Mouse (Mus musculus): ENCODE results near the gene Arpc2. TPM values are rescaled to one million over a fixed set of nuclear protein-coding genes. Genes with fewer than 3 reads are reported as not detected.

Arpc2 gene
- polyA plus RNA-seq, 2 experiments, result 230 to 345 TPM

DNA sequence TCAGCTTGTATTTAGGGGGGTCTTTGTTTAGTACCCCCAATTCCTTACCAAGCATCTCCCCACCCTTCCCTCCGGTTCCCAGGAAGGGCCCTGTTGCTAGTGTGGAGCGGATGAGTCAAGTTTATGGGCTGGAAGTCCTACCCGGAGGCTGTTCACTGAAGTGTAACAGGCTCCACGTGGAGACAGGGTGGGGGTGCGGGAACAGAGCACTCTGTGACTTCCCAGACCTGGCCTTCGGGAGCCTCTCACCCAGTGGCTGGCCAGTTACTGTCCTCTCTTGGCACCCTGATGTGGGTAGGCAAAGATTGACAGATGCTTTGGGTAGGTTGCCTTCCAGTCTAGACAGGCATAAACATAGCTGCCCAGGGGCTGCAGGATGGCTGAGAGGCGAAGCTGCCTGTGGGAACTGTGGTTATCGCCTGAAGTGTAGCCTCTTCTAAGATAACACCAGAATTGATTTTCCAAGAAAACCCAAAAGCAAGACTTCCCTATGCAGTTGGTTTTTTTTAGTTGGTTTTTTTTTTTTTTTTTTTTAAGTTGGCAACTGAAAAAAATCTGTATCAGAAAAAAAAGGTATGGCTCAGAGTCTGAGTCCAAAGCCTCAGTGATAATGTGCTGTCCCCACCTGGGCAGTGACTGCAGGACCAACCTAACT, 42.1 kb downstream of the Arpc2 start:
- Histone ChIP-seq H3K27ac (replicated peaks; ENCODE audit: low read depth, low read length) (no peak overlapping the region), H3K27me3 (ENCODE audit: control insufficient read depth, insufficient read depth, low read length) (no peaks in the 10 kb centered on the region), H3K4me1 (ENCODE audit: control insufficient read depth, insufficient read depth, low read length) (no peaks in the 10 kb centered on the region), H3K4me3 (replicated peaks; ENCODE audit: low read length) (no peak overlapping the region), H3K4me2 (replicated peaks; ENCODE audit: low read depth, low read length, severe bottlenecking) (no peak overlapping the region), H3K36me3 (ENCODE audit: control insufficient read depth, insufficient read depth, low read length) (peaks cover 40% of the 10 kb centered on the region), H3K9ac (ENCODE audit: low read depth, low read length, severe bottlenecking) (no peak overlapping the region), H3K9me3 (ENCODE audit: control insufficient read depth, low read length) (no peaks in the 10 kb centered on the region)
- TF ChIP-seq POLR2A (IDR thresholded peaks at IDR 0.05; ENCODE audit: borderline replicate concordance, extremely low read depth, insufficient read depth, insufficient read length), result no peak
- 46% methylated on average over 8 of the region's 8 CpGs for WGBS
- ATAC-seq (ENCODE audit: low FRiP score, low read depth) (no peak), DNase-seq (ENCODE audit: low spot score) (no peak)

DNA sequence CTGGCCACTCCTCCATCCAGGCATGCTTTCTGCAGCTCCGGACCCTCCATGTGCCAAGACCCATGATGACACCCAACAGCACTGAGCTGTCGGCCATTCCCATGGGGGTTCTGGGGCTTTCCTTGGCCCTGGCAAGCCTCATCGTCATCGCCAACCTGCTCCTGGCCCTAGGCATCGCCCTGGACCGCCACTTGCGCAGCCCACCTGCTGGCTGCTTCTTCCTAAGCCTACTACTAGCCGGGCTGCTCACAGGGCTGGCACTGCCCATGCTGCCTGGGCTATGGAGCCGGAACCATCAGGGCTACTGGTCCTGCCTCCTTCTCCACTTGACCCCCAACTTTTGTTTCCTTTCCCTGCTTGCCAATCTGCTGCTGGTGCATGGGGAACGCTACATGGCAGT, 42.7 kb downstream of the Arpc2 start, which contains the start of gene Gpbar1:
Gene Gpbar1 (plus strand): TSS at position 13 of the 400 bp plus-strand sequence.
- no peak for ATAC-seq (ENCODE audit: low FRiP score, low read depth)

DNA sequence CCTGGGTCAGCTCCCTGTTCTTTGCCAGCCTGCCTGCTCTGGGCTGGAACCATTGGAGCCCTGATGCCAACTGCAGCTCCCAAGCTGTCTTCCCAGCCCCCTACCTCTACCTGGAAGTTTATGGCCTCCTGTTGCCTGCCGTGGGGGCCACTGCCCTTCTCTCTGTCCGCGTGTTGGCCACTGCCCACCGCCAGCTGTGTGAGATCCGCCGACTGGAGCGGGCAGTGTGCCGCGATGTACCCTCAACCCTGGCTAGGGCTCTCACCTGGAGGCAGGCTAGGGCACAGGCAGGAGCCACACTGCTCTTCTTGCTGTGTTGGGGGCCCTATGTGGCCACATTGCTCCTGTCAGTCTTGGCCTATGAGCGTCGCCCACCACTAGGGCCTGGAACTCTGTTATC, 43.1 kb downstream of the Arpc2 start:
- TF ChIP-seq POLR2A (IDR thresholded peaks at IDR 0.05; ENCODE audit: borderline replicate concordance, extremely low read depth, insufficient read depth, insufficient read length), result no peak
- Histone ChIP-seq H3K9me3 (ENCODE audit: control insufficient read depth, low read length) (no peaks in the 10 kb centered on the region), H3K36me3 (ENCODE audit: control insufficient read depth, insufficient read depth, low read length) (peaks cover 43% of the 10 kb centered on the region), H3K4me2 (replicated peaks; ENCODE audit: low read depth, low read length, severe bottlenecking) (no peak overlapping the region), H3K27me3 (ENCODE audit: control insufficient read depth, insufficient read depth, low read length) (no peaks in the 10 kb centered on the region), H3K4me3 (replicated peaks; ENCODE audit: low read length) (no peak overlapping the region), H3K9ac (ENCODE audit: low read depth, low read length, severe bottlenecking) (no peak overlapping the region), H3K4me1 (ENCODE audit: control insufficient read depth, insufficient read depth, low read length) (peaks cover 3% of the 10 kb centered on the region), H3K27ac (replicated peaks; ENCODE audit: low read depth, low read length) (no peak overlapping the region)
- no peak for DNase-seq (ENCODE audit: low spot score)
- ATAC-seq (ENCODE audit: low FRiP score, low read depth), result no peak
- 90% methylated on average over 11 of the region's 11 CpGs for WGBS

More for the DNA sequence above, 42.7 kb downstream of the Arpc2 start, which contains the start of gene Gpbar1:
- peaks cover 43% of the 10 kb centered on the region for H3K36me3 ChIP-seq (ENCODE audit: control insufficient read depth, insufficient read depth, low read length)
- DNase-seq (ENCODE audit: low spot score), result no peak
- H3K4me1 ChIP-seq (ENCODE audit: control insufficient read depth, insufficient read depth, low read length), result peaks cover under 1% of the 10 kb centered on the region
- H3K4me3 ChIP-seq (replicated peaks; ENCODE audit: low read length), result no peak within 1 kb of the TSS
- no peak within 1 kb of the TSS for H3K27ac ChIP-seq (replicated peaks; ENCODE audit: low read depth, low read length)
- 90% methylated on average over 10 of the region's 10 CpGs for WGBS
- H3K9ac ChIP-seq (ENCODE audit: low read depth, low read length, severe bottlenecking), result no peak within 1 kb of the TSS
- H3K4me2 ChIP-seq (replicated peaks; ENCODE audit: low read depth, low read length, severe bottlenecking), result no peak within 1 kb of the TSS
- TF ChIP-seq POLR2A (IDR thresholded peaks at IDR 0.05; ENCODE audit: borderline replicate concordance, extremely low read depth, insufficient read depth, insufficient read length), result no peak
- H3K27me3 ChIP-seq (ENCODE audit: control insufficient read depth, insufficient read depth, low read length), result no peaks in the 10 kb centered on the region
- no peaks in the 10 kb centered on the region for H3K9me3 ChIP-seq (ENCODE audit: control insufficient read depth, low read length)

DNA sequence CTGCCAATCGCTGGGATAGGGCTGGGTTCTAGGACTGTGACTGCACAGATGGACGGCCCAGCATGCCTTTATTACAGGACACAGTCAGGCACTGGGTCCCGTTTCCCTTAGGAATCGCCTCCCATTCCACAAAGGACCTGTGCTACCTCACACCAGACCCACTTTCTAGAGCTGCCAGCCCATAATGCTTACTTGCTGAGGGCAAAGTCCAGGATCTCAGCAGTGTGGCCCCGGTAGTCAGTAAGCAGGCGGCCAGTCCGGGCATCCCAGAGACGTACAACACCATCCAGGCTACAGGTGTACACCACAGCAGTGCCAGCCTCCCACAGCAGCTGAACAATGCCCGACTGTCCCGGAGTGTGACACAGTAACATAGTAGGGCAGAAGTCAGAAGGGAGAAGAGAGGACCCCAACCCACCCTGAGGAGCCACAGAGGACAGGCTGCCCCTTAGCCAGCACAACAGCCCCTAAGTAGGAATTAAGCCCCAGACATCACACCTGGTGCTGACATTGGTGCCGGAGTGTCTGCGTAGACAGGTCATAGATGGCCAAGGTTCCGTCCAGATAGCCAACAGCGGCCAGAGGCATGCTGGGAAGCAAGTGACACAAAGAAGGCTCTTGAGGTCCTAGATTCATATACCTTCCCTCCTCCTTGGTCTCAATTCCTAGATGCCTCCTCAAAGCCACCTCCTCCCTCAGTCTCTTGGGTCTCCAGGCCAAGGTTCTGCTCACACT, 44.9 kb downstream of the Arpc2 start:
- H3K27ac ChIP-seq (replicated peaks; ENCODE audit: low read depth, low read length), result no peak overlapping the region
- ATAC-seq (ENCODE audit: low FRiP score, low read depth), result no peak
- DNase-seq (ENCODE audit: low spot score), result no peak

DNA sequence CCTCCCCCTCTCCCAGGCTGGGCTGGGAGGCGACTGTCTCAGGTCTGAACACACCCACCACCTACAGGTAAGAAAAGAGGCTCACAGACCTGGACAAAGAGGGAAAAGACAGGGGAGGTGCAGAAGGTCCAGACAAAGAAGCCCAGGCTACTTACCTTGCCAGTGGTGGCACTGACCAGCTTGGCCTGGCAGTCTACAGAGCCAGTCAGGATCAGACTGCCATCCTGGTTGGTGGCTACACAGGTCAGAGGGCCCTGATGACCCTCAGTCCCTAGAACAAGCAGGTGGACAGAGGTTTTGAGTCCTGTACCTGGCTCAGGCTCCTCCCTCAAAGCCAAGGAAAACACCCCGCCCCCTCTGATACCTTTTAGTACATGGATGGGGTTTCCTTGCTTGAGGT, 45.5 kb downstream of the Arpc2 start:
- no peaks in the 10 kb centered on the region for H3K27me3 ChIP-seq (ENCODE audit: control insufficient read depth, insufficient read depth, low read length)
- H3K4me1 ChIP-seq (ENCODE audit: control insufficient read depth, insufficient read depth, low read length), result peaks cover 9% of the 10 kb centered on the region
- no peak overlapping the region for H3K27ac ChIP-seq (replicated peaks; ENCODE audit: low read depth, low read length)
- TF ChIP-seq POLR2A (IDR thresholded peaks at IDR 0.05; ENCODE audit: borderline replicate concordance, extremely low read depth, insufficient read depth, insufficient read length), result no peak
- 100% methylated on average over 1 of the region's 2 CpGs for WGBS
- H3K36me3 ChIP-seq (ENCODE audit: control insufficient read depth, insufficient read depth, low read length), result peaks cover 43% of the 10 kb centered on the region
- ATAC-seq (ENCODE audit: low FRiP score, low read depth), result no peak
- DNase-seq (ENCODE audit: low spot score), result no peak
- no peak overlapping the region for H3K4me2 ChIP-seq (replicated peaks; ENCODE audit: low read depth, low read length, severe bottlenecking)
- no peak overlapping the region for H3K9ac ChIP-seq (ENCODE audit: low read depth, low read length, severe bottlenecking)
- H3K4me3 ChIP-seq (replicated peaks; ENCODE audit: low read length), result no peak overlapping the region
- no peaks in the 10 kb centered on the region for H3K9me3 ChIP-seq (ENCODE audit: control insufficient read depth, low read length)

More for the DNA sequence above, 44.9 kb downstream of the Arpc2 start:
- Histone ChIP-seq H3K4me2 (replicated peaks; ENCODE audit: low read depth, low read length, severe bottlenecking) (no peak overlapping the region), H3K9ac (ENCODE audit: low read depth, low read length, severe bottlenecking) (no peak overlapping the region), H3K27me3 (ENCODE audit: control insufficient read depth, insufficient read depth, low read length) (no peaks in the 10 kb centered on the region), H3K9me3 (ENCODE audit: control insufficient read depth, low read length) (no peaks in the 10 kb centered on the region), H3K4me1 (ENCODE audit: control insufficient read depth, insufficient read depth, low read length) (peaks cover 6% of the 10 kb centered on the region), H3K36me3 (ENCODE audit: control insufficient read depth, insufficient read depth, low read length) (peaks cover 43% of the 10 kb centered on the region), H3K4me3 (replicated peaks; ENCODE audit: low read length) (no peak overlapping the region)
- TF ChIP-seq POLR2A (IDR thresholded peaks at IDR 0.05; ENCODE audit: borderline replicate concordance, extremely low read depth, insufficient read depth, insufficient read length), result no peak
- 95% methylated on average over 14 of the region's 14 CpGs for WGBS

Data from limb, embryonic 14.5 days (tissue).